Mouse (Mus musculus) megakaryocyte, embryonic 14.5 days (primary cell): Measurements from ENCODE around the gene Tshz2.

ENCODE experiments used
- FLI1 ChIP-seq: IDR thresholded peaks from 2 replicates; pipeline ENCODE4 v1.6.1; 2012; ENCODE audit warnings: low read length, inconsistent platforms, mixed read lengths
- GATA1 ChIP-seq: IDR thresholded peaks from 3 replicates; pipeline ENCODE4 v1.6.1; 2012; ENCODE audit warnings: mixed read lengths, low read length, inconsistent platforms, borderline replicate concordance

GRCm38 (mm10) chr2:169641547-169641946 lies 8.7 kb downstream of the Tshz2 start:
- no peak for TF ChIP-seq GATA1
- TF ChIP-seq FLI1, result no peak
